Mouse (Mus musculus): ENCODE results near the gene Rabep2. TPM values are rescaled to one million over a fixed set of nuclear protein-coding genes. Genes with fewer than 3 reads are reported as not detected.

The Rabep2 gene
- total RNA-seq, 2 experiments from 2014 or later: 4.9 to 12.9 TPM

GRCm38 (mm10) chr7:126429503-126429898 is 942 bp downstream of the Rabep2 start:
- no peak for ATAC-seq (replicated peaks; ENCODE audit: poor library complexity)

GRCm38 (mm10) chr7:126430167-126430566 is 1.6 kb downstream of the Rabep2 start:
- ATAC-seq (replicated peaks; ENCODE audit: poor library complexity): no peak

GRCm38 (mm10) chr7:126434726-126435125 is 6.2 kb downstream of the Rabep2 start:
- ATAC-seq (replicated peaks; ENCODE audit: poor library complexity): no peak

- ATAC-seq (replicated peaks; ENCODE audit: poor library complexity): no peak
Measured at GRCm38 (mm10) chr7:126435801-126436200, 7.2 kb downstream of the Rabep2 start.

GRCm38 (mm10) chr7:126436851-126437250 is 8.3 kb downstream of the Rabep2 start:
- peak; percentile 98 for ATAC-seq (replicated peaks; ENCODE audit: poor library complexity)

- ATAC-seq (replicated peaks; ENCODE audit: poor library complexity): no peak
Measured at GRCm38 (mm10) chr7:126440134-126440533, 11.6 kb downstream of the Rabep2 start.

- no peak for ATAC-seq (replicated peaks; ENCODE audit: poor library complexity)
Measured at GRCm38 (mm10) chr7:126443997-126444396, 15.4 kb downstream of the Rabep2 start.

GRCm38 (mm10) chr7:126444536-126444935 is 16.0 kb downstream of the Rabep2 start:
- ATAC-seq (replicated peaks; ENCODE audit: poor library complexity): no peak

- ATAC-seq (replicated peaks; ENCODE audit: poor library complexity): no peak
Measured at GRCm38 (mm10) chr7:126445104-126445815, 16.7 kb downstream of the Rabep2 start.

- no peak for ATAC-seq (replicated peaks; ENCODE audit: poor library complexity)
Measured at GRCm38 (mm10) chr7:126446217-126446616, 17.7 kb downstream of the Rabep2 start.

- peak; percentile 59 for ATAC-seq (replicated peaks; ENCODE audit: poor library complexity)
Measured at GRCm38 (mm10) chr7:126448481-126448880, 19.9 kb downstream of the Rabep2 start.

- no peak for ATAC-seq (replicated peaks; ENCODE audit: poor library complexity)
Measured at GRCm38 (mm10) chr7:126449991-126450390, 21.4 kb downstream of the Rabep2 start.

GRCm38 (mm10) chr7:126450641-126451040 is 22.1 kb downstream of the Rabep2 start:
- no peak for ATAC-seq (replicated peaks; ENCODE audit: poor library complexity)

GRCm38 (mm10) chr7:126452244-126452643 is 23.7 kb downstream of the Rabep2 start:
- no peak for ATAC-seq (replicated peaks; ENCODE audit: poor library complexity)

- ATAC-seq (replicated peaks; ENCODE audit: poor library complexity): no peak
Measured at GRCm38 (mm10) chr7:126453861-126454260, 25.3 kb downstream of the Rabep2 start.

- no peak for ATAC-seq (replicated peaks; ENCODE audit: poor library complexity)
Measured at GRCm38 (mm10) chr7:126455242-126455641, 26.7 kb downstream of the Rabep2 start.

GRCm38 (mm10) chr7:126456382-126457266 is 28.1 kb downstream of the Rabep2 start:
- peak; percentile 83 for ATAC-seq (replicated peaks; ENCODE audit: poor library complexity)

GRCm38 (mm10) chr7:126458225-126458624 is 29.7 kb downstream of the Rabep2 start:
- ATAC-seq (replicated peaks; ENCODE audit: poor library complexity): no peak

- no peak for ATAC-seq (replicated peaks; ENCODE audit: poor library complexity)
Measured at GRCm38 (mm10) chr7:126458844-126459618, 30.5 kb downstream of the Rabep2 start.

GRCm38 (mm10) chr7:126460623-126461399 is 32.3 kb downstream of the Rabep2 start:
- no peak for ATAC-seq (replicated peaks; ENCODE audit: poor library complexity)
